Mouse (Mus musculus) lung, adult 2 months (tissue): ENCODE measurements around the gene Spi1.

Experiments used
- CTCF ChIP-seq: fragments of 200-500 bp; IDR thresholded peaks from 2 replicates; pipeline ENCODE4 v1.5.1; 2011; ENCODE audit warnings: mild to moderate bottlenecking, low read length, control low read depth; ENCODE audit not compliant: insufficient read depth
- POLR2A ChIP-seq: fragments of 200-500 bp; IDR thresholded peaks from 2 replicates; pipeline ENCODE4 v1.6.1; 2011; ENCODE audit warnings: low read depth, mild to moderate bottlenecking, control low read depth, low read length, borderline replicate concordance; ENCODE audit errors: extremely low read depth

DNA sequence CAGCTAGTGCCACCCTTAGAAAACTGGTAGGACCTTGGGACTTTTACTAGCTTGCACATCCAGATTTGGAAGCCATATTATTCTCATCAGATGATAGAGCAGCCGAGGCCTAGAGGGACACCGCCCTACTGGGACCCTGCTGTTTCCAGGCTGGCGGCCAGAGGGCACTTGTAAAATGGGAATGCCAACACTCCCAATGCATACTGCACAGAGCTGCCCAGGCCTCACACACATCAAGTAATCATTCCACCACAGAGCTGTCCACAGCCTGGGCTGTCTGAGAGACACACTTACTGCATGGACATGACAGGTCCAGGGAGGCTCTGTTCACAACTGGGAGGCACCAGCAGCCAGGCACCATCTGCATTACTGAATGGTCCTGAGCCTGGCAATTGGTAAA, 15.7 kb upstream of the Spi1 start:
- TF ChIP-seq CTCF (no peak), POLR2A (no peak)
